In genomic region chr5:76303745-76304451, GRCm38 (mm10) we compare ENCODE assay signal across 8 mouse cellular contexts. TPM values are rescaled to one million over a fixed set of nuclear protein-coding genes. Genes with fewer than 3 reads are reported as not detected.
A peak's percentile ranks its signal among the peaks of the same experiment; 100 is the strongest.
DNase-seq lines count a peak whose midpoint lies in the region; ATAC-seq and TF ChIP-seq lines count a peak whose summit lies in the region.

No protein-coding gene starts in this region.

- peaks cover 19% of the 10 kb centered on the region for H3K4me1 ChIP-seq in embryonic facial prominence, embryonic 10.5 days
- H3K4me1 ChIP-seq in heart, adult 2 months (ENCODE audit: control insufficient read depth, insufficient read depth, low read length) = peaks cover 4% of the 10 kb centered on the region

- TF ChIP-seq POLR2A in heart, adult 2 months (IDR thresholded peaks at IDR 0.05; ENCODE audit: insufficient read depth, low read depth, low read length) = no peak

- H3K36me3 ChIP-seq in embryonic facial prominence, embryonic 10.5 days (replicated peaks) = no peaks in the 10 kb centered on the region
- peaks cover 10% of the 10 kb centered on the region for H3K36me3 ChIP-seq in heart, adult 2 months (ENCODE audit: control insufficient read depth, insufficient read depth, low read length)

- DNase-seq in layer of hippocampus, adult 11-12 months (ENCODE audit: low spot score) = peak; percentile 71
- DNase-seq in layer of hippocampus, adult 9-10 months (ENCODE audit: low spot score) = no peak
- DNase-seq in embryonic facial prominence, embryonic 10.5 days (ENCODE audit: low spot score) = peak; percentile 79
- DNase-seq in heart, adult 2 months = peak; percentile 91
- peak; percentile 75 to 79 for DNase-seq in kidney, adult 8-10 months
- DNase-seq in liver = peak; percentile 78
- peak; percentile 55 to 60 for DNase-seq in spleen, postnatal 36 days (ENCODE audit: low spot score in 2 of 2)

- intact Hi-C loops in heart, adult 2 months (cut with DNase I) = loop anchor here (2.0 to 10.0 kb wide), 4 partner anchors 117 to 429 kb away; partner anchors contain the start of gene Srd5a3

- H3K27ac ChIP-seq in embryonic facial prominence, embryonic 10.5 days (replicated peaks) = peak overlapping the region; percentile 98
- peak overlapping the region; percentile 96 for H3K27ac ChIP-seq in heart, adult 2 months

- TF ChIP-seq EP300 in heart, adult 2 months (IDR thresholded peaks at IDR 0.05; ENCODE audit: insufficient read depth, low read depth, low read length) = no peak

- TF ChIP-seq CTCF in heart, adult 2 months (IDR thresholded peaks at IDR 0.05) = no peak

- no peaks in the 10 kb centered on the region for H3K27me3 ChIP-seq in embryonic facial prominence, embryonic 10.5 days (replicated peaks; ENCODE audit: low read depth, poor library complexity, severe bottlenecking)
- no peaks in the 10 kb centered on the region for H3K27me3 ChIP-seq in heart, adult 2 months (ENCODE audit: control insufficient read depth, insufficient read depth, low read length)

- H3K4me3 ChIP-seq in embryonic facial prominence, embryonic 10.5 days = peak overlapping the region; percentile 99
- H3K4me3 ChIP-seq in heart, adult 2 months = peak overlapping the region; percentile 89

- H3K9me3 ChIP-seq in embryonic facial prominence, embryonic 10.5 days = no peaks in the 10 kb centered on the region

- under 1% methylated on average over 95 of the region's 100 CpGs for WGBS in embryonic facial prominence, embryonic 10.5 days
- WGBS in heart, adult 2 months = 1% methylated on average over 92 of the region's 100 CpGs

- H3K9ac ChIP-seq in heart, adult 2 months (ENCODE audit: low read depth, low read length) = peak overlapping the region; percentile 95

- H3K79me2 ChIP-seq in heart, adult 2 months (replicated peaks; ENCODE audit: control insufficient read depth, insufficient read depth, low read length) = 0 out of 2 replicates have a peak, but pooled peaks cover 2% of the 10 kb centered on the region

- ATAC-seq in monocyte, adult 5-6 weeks (replicated peaks; ENCODE audit: insufficient number of reproducible peaks, low FRiP score, low TSS enrichment, poor library complexity, severe bottlenecking) = peak; percentile 61

RNA-seq across cellular contexts. Expression of gene Clock, which starts 0.7 kb away (rescaled TPM):
- polyA plus RNA-seq in embryonic facial prominence, embryonic 10.5 days (2016; fragmentation: Nextera tagmentation; extraction: Ambion mirVana) = 10.5 and 11.5 TPM in 2 replicates
- 10 to 100 TPM; 29.4 to 35.3 TPM for total RNA-seq in heart, adult 2 months (2021)
- 11.1 and 23.7 TPM in 2 replicates for polyA plus RNA-seq in heart, adult 2 months (2012; rRNA removed)
- total RNA-seq in monocyte, adult 5-6 weeks (2017) = 31.7 to 36.2 TPM (median 33.7 TPM) in 3 replicates

RNA-seq across cellular contexts. Expression of gene Pdcl2, which starts 27.1 kb away (rescaled TPM):
- polyA plus RNA-seq in embryonic facial prominence, embryonic 10.5 days (2016; fragmentation: Nextera tagmentation; extraction: Ambion mirVana) = not detected in 2 replicates
- not detected for total RNA-seq in heart, adult 2 months (2021)
- polyA plus RNA-seq in heart, adult 2 months (2012; rRNA removed) = not detected in 2 replicates
- 0.49 to 1.3 TPM in 2 of 3 replicates, not detected in the other for total RNA-seq in monocyte, adult 5-6 weeks (2017)

RNA-seq across cellular contexts. Expression of gene Nmu, which starts 59.7 kb away (rescaled TPM):
- 0.38 and 0.67 TPM in 2 replicates for polyA plus RNA-seq in embryonic facial prominence, embryonic 10.5 days (2016; fragmentation: Nextera tagmentation; extraction: Ambion mirVana)
- total RNA-seq in heart, adult 2 months (2021) = not detected
- polyA plus RNA-seq in heart, adult 2 months (2012; rRNA removed) = not detected in 2 replicates
- total RNA-seq in monocyte, adult 5-6 weeks (2017) = not detected in 3 replicates
